Mouse (Mus musculus) intestine, embryonic 16.5 days (tissue): ENCODE measurements around the gene Dok5. TPM values are rescaled to one million over a fixed set of nuclear protein-coding genes. Genes with fewer than 3 reads are reported as not detected.

ENCODE experiments used
- ATAC-seq: fragments of 200-750 bp; cut with Nextera tagmentation; 2 replicates; pipeline ENCODE4 v1.8.0; 2017; ENCODE audit warnings: moderate TSS enrichment, moderate library complexity
- H3K27ac ChIP-seq: fragments of 300-500 bp; sonication (generic); 2 replicates; pipeline ENCODE4 v1.5.1; 2014; ENCODE audit warnings: mild to moderate bottlenecking, low read length
- H3K27me3 ChIP-seq: fragments of 300-500 bp; sonication (generic); replicated peaks from 2 replicates; pipeline ENCODE4 v1.6.1; 2014; ENCODE audit warnings: low read length, control low read depth, mixed read lengths; ENCODE audit not compliant: control insufficient read depth, insufficient read depth
- H3K36me3 ChIP-seq: fragments of 300-500 bp; sonication (generic); 2 replicates; pipeline ENCODE4 v1.6.1; 2014; ENCODE audit warnings: low read length, control low read depth; ENCODE audit not compliant: control insufficient read depth, insufficient read depth
- H3K4me1 ChIP-seq: fragments of 300-500 bp; sonication (generic); 2 replicates; pipeline ENCODE4 v1.6.1; 2014; ENCODE audit warnings: low read length, control low read depth, mixed read lengths; ENCODE audit not compliant: control insufficient read depth, insufficient read depth
- H3K4me2 ChIP-seq: fragments of 300-500 bp; sonication (generic); 2 replicates; pipeline ENCODE4 v1.6.1; 2014; ENCODE audit warnings: low read depth, low read length, control low read depth
- H3K4me3 ChIP-seq: fragments of 300-500 bp; sonication (generic); 2 replicates; pipeline ENCODE4 v1.5.1; 2014; ENCODE audit warnings: mild to moderate bottlenecking, low read length
- H3K9ac ChIP-seq: fragments of 300-500 bp; sonication (generic); 2 replicates; pipeline ENCODE4 v1.6.1; 2014; ENCODE audit warnings: low read depth, low read length
- H3K9me3 ChIP-seq: fragments of 300-500 bp; sonication (generic); 2 replicates; pipeline ENCODE4 v1.6.1; 2016; ENCODE audit warnings: low read length, control low read depth; ENCODE audit not compliant: control insufficient read depth
- WGBS: fragments of 180-500 bp; shearing (Covaris S2); extraction: QIAGEN DNeasy Blood & Tissue Kit; methylation state at CpG from one replicate; pipeline ENCODE4 v1.1.7; 2014; 5-methylcytosine and 5-hydroxymethylcytosine counted together
- polyA plus RNA-seq: library from polyadenylated mRNA; unstranded; fragments of >200 nt; fragmentation: Nextera tagmentation; extraction: Ambion mirVana; gene quantifications from 2 replicates; pipeline ENCODE4 v1.2.1, GENCODE M21; 2015

Dok5 gene
- polyA plus RNA-seq, 1 experiment from 2014 or later: 1.8 TPM

- Histone ChIP-seq H3K36me3 (no peaks in the 10 kb centered on the region), H3K9me3 (no peaks in the 10 kb centered on the region), H3K4me3 (no peak overlapping the region), H3K4me1 (no peaks in the 10 kb centered on the region), H3K9ac (no peak overlapping the region), H3K27ac (no peak overlapping the region), H3K4me2 (no peak overlapping the region), H3K27me3 (no peaks in the 10 kb centered on the region)
- WGBS: 71% methylated on average over 10 of the region's 10 CpGs
- no peak for ATAC-seq
Observed at GRCm38 (mm10) chr2:170836862-170837261, 105.3 kb downstream of the Dok5 start.

GRCm38 (mm10) chr2:170837363-170837762 lies 105.8 kb downstream of the Dok5 start:
- Histone ChIP-seq H3K27ac (no peak overlapping the region), H3K4me1 (no peaks in the 10 kb centered on the region), H3K9me3 (no peaks in the 10 kb centered on the region), H3K4me3 (no peak overlapping the region), H3K4me2 (no peak overlapping the region), H3K9ac (no peak overlapping the region), H3K36me3 (no peaks in the 10 kb centered on the region), H3K27me3 (no peaks in the 10 kb centered on the region)
- WGBS: 69% methylated on average over 11 of the region's 11 CpGs
- ATAC-seq: no peak

- no peak for ATAC-seq
- H3K4me3 ChIP-seq: no peak overlapping the region
- no peaks in the 10 kb centered on the region for H3K9me3 ChIP-seq
- no peak overlapping the region for H3K27ac ChIP-seq
- H3K27me3 ChIP-seq: no peaks in the 10 kb centered on the region
- no peak overlapping the region for H3K4me2 ChIP-seq
- no peaks in the 10 kb centered on the region for H3K36me3 ChIP-seq
- 45% methylated on average over 12 of the region's 12 CpGs for WGBS
- no peak overlapping the region for H3K9ac ChIP-seq
- H3K4me1 ChIP-seq: no peaks in the 10 kb centered on the region
Observed at GRCm38 (mm10) chr2:170837824-170838557, 106.4 kb downstream of the Dok5 start.

- no peaks in the 10 kb centered on the region for H3K27me3 ChIP-seq
- H3K36me3 ChIP-seq: no peaks in the 10 kb centered on the region
- H3K27ac ChIP-seq: no peak overlapping the region
- no peak overlapping the region for H3K4me2 ChIP-seq
- no peaks in the 10 kb centered on the region for H3K9me3 ChIP-seq
- ATAC-seq: no peak
- WGBS: 65% methylated on average over 13 of the region's 13 CpGs
- H3K9ac ChIP-seq: no peak overlapping the region
- no peak overlapping the region for H3K4me3 ChIP-seq
- no peaks in the 10 kb centered on the region for H3K4me1 ChIP-seq
Observed at GRCm38 (mm10) chr2:170841441-170841965, 109.9 kb downstream of the Dok5 start.

GRCm38 (mm10) chr2:170845511-170845910 lies 113.9 kb downstream of the Dok5 start:
- H3K27me3 ChIP-seq: no peaks in the 10 kb centered on the region
- H3K27ac ChIP-seq: no peak overlapping the region
- ATAC-seq: no peak
- no peak overlapping the region for H3K4me2 ChIP-seq
- no peaks in the 10 kb centered on the region for H3K9me3 ChIP-seq
- WGBS: 89% methylated on average over 10 of the region's 10 CpGs
- H3K36me3 ChIP-seq: no peaks in the 10 kb centered on the region
- no peaks in the 10 kb centered on the region for H3K4me1 ChIP-seq
- H3K9ac ChIP-seq: no peak overlapping the region
- no peak overlapping the region for H3K4me3 ChIP-seq

GRCm38 (mm10) chr2:170850058-170850457 lies 118.5 kb downstream of the Dok5 start:
- Histone ChIP-seq H3K36me3 (no peaks in the 10 kb centered on the region), H3K4me1 (no peaks in the 10 kb centered on the region), H3K9me3 (no peaks in the 10 kb centered on the region), H3K9ac (no peak overlapping the region), H3K27me3 (no peaks in the 10 kb centered on the region), H3K4me3 (no peak overlapping the region), H3K27ac (no peak overlapping the region), H3K4me2 (no peak overlapping the region)
- WGBS: 97% methylated on average over 4 of the region's 4 CpGs
- no peak for ATAC-seq

GRCm38 (mm10) chr2:170852337-170852736 lies 120.7 kb downstream of the Dok5 start:
- Histone ChIP-seq H3K36me3 (no peaks in the 10 kb centered on the region), H3K4me3 (no peak overlapping the region), H3K4me1 (no peaks in the 10 kb centered on the region), H3K27ac (no peak overlapping the region), H3K27me3 (no peaks in the 10 kb centered on the region), H3K9ac (no peak overlapping the region), H3K9me3 (no peaks in the 10 kb centered on the region), H3K4me2 (no peak overlapping the region)
- no peak for ATAC-seq
- 86% methylated on average over 6 of the region's 6 CpGs for WGBS

- H3K27ac ChIP-seq: no peak overlapping the region
- no peaks in the 10 kb centered on the region for H3K9me3 ChIP-seq
- H3K4me2 ChIP-seq: no peak overlapping the region
- no peaks in the 10 kb centered on the region for H3K27me3 ChIP-seq
- 62% methylated on average over 3 of the region's 3 CpGs for WGBS
- no peak overlapping the region for H3K9ac ChIP-seq
- no peaks in the 10 kb centered on the region for H3K36me3 ChIP-seq
- H3K4me1 ChIP-seq: no peaks in the 10 kb centered on the region
- no peak overlapping the region for H3K4me3 ChIP-seq
- no peak for ATAC-seq
Observed at GRCm38 (mm10) chr2:170855210-170855609, 123.6 kb downstream of the Dok5 start.

GRCm38 (mm10) chr2:170856085-170856484 lies 124.5 kb downstream of the Dok5 start:
- H3K9ac ChIP-seq: no peak overlapping the region
- H3K4me1 ChIP-seq: no peaks in the 10 kb centered on the region
- H3K9me3 ChIP-seq: no peaks in the 10 kb centered on the region
- no peaks in the 10 kb centered on the region for H3K27me3 ChIP-seq
- no peak overlapping the region for H3K4me3 ChIP-seq
- H3K4me2 ChIP-seq: no peak overlapping the region
- 41% methylated on average over 5 of the region's 5 CpGs for WGBS
- no peak for ATAC-seq
- no peaks in the 10 kb centered on the region for H3K36me3 ChIP-seq
- 0 out of 2 replicates have a peak overlapping the region, but pooled peaks have one; percentile 12 for H3K27ac ChIP-seq

GRCm38 (mm10) chr2:170857507-170857906 lies 125.9 kb downstream of the Dok5 start:
- H3K27me3 ChIP-seq: no peaks in the 10 kb centered on the region
- no peak for ATAC-seq
- no peaks in the 10 kb centered on the region for H3K36me3 ChIP-seq
- H3K27ac ChIP-seq: no peak overlapping the region
- no peaks in the 10 kb centered on the region for H3K4me1 ChIP-seq
- H3K9ac ChIP-seq: no peak overlapping the region
- H3K4me2 ChIP-seq: no peak overlapping the region
- WGBS: 60% methylated on average over 7 of the region's 7 CpGs
- no peak overlapping the region for H3K4me3 ChIP-seq
- no peaks in the 10 kb centered on the region for H3K9me3 ChIP-seq
